Mouse (Mus musculus) C2C12 (cell line): ENCODE measurements around the gene Vps26a. TPM values are rescaled to one million over a fixed set of nuclear protein-coding genes. Genes with fewer than 3 reads are reported as not detected.
"Not testable (repeated sequence)": the region's sequence is repeated elsewhere in the genome, so short reads cannot be mapped to it uniquely, and the experiment has no call there.

Experiments used
- H3K27me3 ChIP-seq: one replicate; pipeline ENCODE4 v1.6.1; 2011; ENCODE audit not compliant: control insufficient read depth, insufficient read depth, insufficient read length
- H3K36me3 ChIP-seq: one replicate; pipeline ENCODE4 v1.6.1; 2011; ENCODE audit not compliant: control insufficient read depth, insufficient read depth
- H3K4me3 ChIP-seq: one replicate; pipeline ENCODE4 v1.5.1; 2011; ENCODE audit warnings: mild to moderate bottlenecking, control low read depth; ENCODE audit not compliant: poor library complexity, insufficient read depth, severe bottlenecking
- H3K79me2 ChIP-seq: one replicate; pipeline ENCODE4 v1.6.1; 2011; ENCODE audit not compliant: control insufficient read depth, insufficient read depth
- H3K79me3 ChIP-seq: one replicate; pipeline ENCODE4 v1.6.1; 2011; ENCODE audit warnings: low read depth, control low read depth
- H3ac ChIP-seq: one replicate; pipeline ENCODE3; 2011; ENCODE audit warnings: low read depth; ENCODE audit not compliant: control insufficient read depth, insufficient read length
- CEBPB ChIP-seq: IDR thresholded peaks from one replicate; pipeline ENCODE4 v1.6.1; 2011; ENCODE audit warnings: low read depth, mild to moderate bottlenecking, control low read depth, moderate library complexity
- CTCF ChIP-seq: IDR thresholded peaks from one replicate; pipeline ENCODE4 v1.5.1; 2011; ENCODE audit not compliant: control insufficient read depth, insufficient read depth, insufficient read length
- FOSL1 ChIP-seq: IDR thresholded peaks from one replicate; pipeline ENCODE4 v1.8.0; 2011; ENCODE audit warnings: mild to moderate bottlenecking, low read length; ENCODE audit not compliant: poor library complexity, insufficient read depth, severe bottlenecking
- MAX ChIP-seq: IDR thresholded peaks from one replicate; pipeline ENCODE4 v1.6.1; 2011; ENCODE audit warnings: mild to moderate bottlenecking, control low read depth
- MYOD1 ChIP-seq: IDR thresholded peaks from one replicate; pipeline ENCODE4 v1.6.1; 2011; ENCODE audit warnings: low read depth; ENCODE audit not compliant: control insufficient read depth, insufficient read length
- MYOG ChIP-seq: IDR thresholded peaks from one replicate; pipeline ENCODE4 v1.6.1; 2011; ENCODE audit not compliant: control insufficient read depth, insufficient read length; ENCODE audit errors: extremely low read depth
- USF1 ChIP-seq: IDR thresholded peaks from one replicate; pipeline ENCODE4 v1.6.1; 2011; ENCODE audit warnings: low read depth, mild to moderate bottlenecking, control low read depth, moderate library complexity
- polyA plus RNA-seq: library from polyadenylated mRNA; unstranded; fragments of >200 nt; fragmentation: generic; extraction: Trizol; gene quantifications from one replicate; pipeline ENCODE4 v1.2.1, GENCODE M21; 2012; ENCODE audit warnings: missing spikeins

Gene Vps26a
- polyA plus RNA-seq, 1 experiment = 22.7 TPM

GRCm38 (mm10) chr10:62474944-62475343, 11.7 kb downstream of the Vps26a start:
- Histone ChIP-seq H3K36me3 (peaks cover 21% of the 10 kb centered on the region), H3K79me2 (peaks cover 78% of the 10 kb centered on the region), H3ac (no peak overlapping the region), H3K27me3 (no peaks in the 10 kb centered on the region), H3K79me3 (peaks cover 11% of the 10 kb centered on the region), H3K4me3 (no peak overlapping the region)
- TF ChIP-seq CEBPB (no peak), MYOG (no peak), CTCF (no peak), MYOD1 (no peak), USF1 (no peak), FOSL1 (no peak), MAX (no peak)

GRCm38 (mm10) chr10:62471105-62471504, 15.5 kb downstream of the Vps26a start:
- Histone ChIP-seq H3K4me3 (no peak overlapping the region), H3K27me3 (no peaks in the 10 kb centered on the region), H3K79me3 (peaks cover 5% of the 10 kb centered on the region), H3ac (no peak overlapping the region), H3K36me3 (peaks cover 37% of the 10 kb centered on the region), H3K79me2 (peaks cover 61% of the 10 kb centered on the region)
- TF ChIP-seq MAX = no peak
- no peak for TF ChIP-seq MYOD1
- TF ChIP-seq CEBPB = no peak
- TF ChIP-seq CTCF = no peak
- no peak for TF ChIP-seq MYOG
- TF ChIP-seq FOSL1 = no peak
- no peak for TF ChIP-seq USF1

- H3ac ChIP-seq = no peak overlapping the region
- TF ChIP-seq CEBPB = no peak
- TF ChIP-seq MYOG = no peak
- peaks cover 5% of the 10 kb centered on the region for H3K79me3 ChIP-seq
- no peaks in the 10 kb centered on the region for H3K27me3 ChIP-seq
- peaks cover 49% of the 10 kb centered on the region for H3K79me2 ChIP-seq
- peaks cover 43% of the 10 kb centered on the region for H3K36me3 ChIP-seq
- no peak overlapping the region for H3K4me3 ChIP-seq
These were observed 16.9 kb downstream of the Vps26a start for GRCm38 (mm10) chr10:62469736-62470135.

- H3K36me3 ChIP-seq = peaks cover 75% of the 10 kb centered on the region
These were observed 25.3 kb downstream of the Vps26a start for GRCm38 (mm10) chr10:62461321-62461720.

GRCm38 (mm10) chr10:62452001-62452400, 34.6 kb downstream of the Vps26a start:
- peaks cover 18% of the 10 kb centered on the region for H3K79me3 ChIP-seq

More at GRCm38 (mm10) chr10:62461321-62461720, 25.3 kb downstream of the Vps26a start:
- H3ac ChIP-seq = no peak overlapping the region
- H3K79me2 ChIP-seq = peaks cover 3% of the 10 kb centered on the region
- TF ChIP-seq MYOG (no peak), MYOD1 (no peak), CEBPB (no peak), CTCF (no peak), USF1 (no peak), MAX (no peak), FOSL1 (no peak)
- no peaks in the 10 kb centered on the region for H3K27me3 ChIP-seq
- no peak overlapping the region for H3K4me3 ChIP-seq
- peaks cover 1% of the 10 kb centered on the region for H3K79me3 ChIP-seq

GRCm38 (mm10) chr10:62450280-62450640, 36.3 kb downstream of the Vps26a start:
- Histone ChIP-seq H3K4me3 (peak overlapping the region; percentile 97), H3K79me2 (peaks cover 38% of the 10 kb centered on the region), H3ac (peak overlapping the region; percentile 99), H3K79me3 (peaks cover 18% of the 10 kb centered on the region), H3K27me3 (no peaks in the 10 kb centered on the region), H3K36me3 (peaks cover 47% of the 10 kb centered on the region)
- TF ChIP-seq CEBPB (no peak), CTCF (no peak), MYOD1 (no peak), MAX (no peak), FOSL1 (no peak), USF1 (no peak), MYOG (no peak)

More at GRCm38 (mm10) chr10:62452001-62452400, 34.6 kb downstream of the Vps26a start:
- H3K4me3 ChIP-seq, H3K27me3 ChIP-seq, H3ac ChIP-seq: not testable (repeated sequence)
- H3K36me3 ChIP-seq = peaks cover 47% of the 10 kb centered on the region
- peaks cover 26% of the 10 kb centered on the region for H3K79me2 ChIP-seq
